Mouse (Mus musculus) kidney, postnatal 10 days (tissue): Measurements from ENCODE around the gene Lime1.
A peak's percentile ranks its signal among the peaks of the same experiment; 100 is the strongest.

ENCODE experiments used
- DNase-seq: peaks from one replicate; pipeline ENCODE4 v3.0.0; 2021; ENCODE audit warnings: mixed read lengths

The Lime1 gene

DNA sequence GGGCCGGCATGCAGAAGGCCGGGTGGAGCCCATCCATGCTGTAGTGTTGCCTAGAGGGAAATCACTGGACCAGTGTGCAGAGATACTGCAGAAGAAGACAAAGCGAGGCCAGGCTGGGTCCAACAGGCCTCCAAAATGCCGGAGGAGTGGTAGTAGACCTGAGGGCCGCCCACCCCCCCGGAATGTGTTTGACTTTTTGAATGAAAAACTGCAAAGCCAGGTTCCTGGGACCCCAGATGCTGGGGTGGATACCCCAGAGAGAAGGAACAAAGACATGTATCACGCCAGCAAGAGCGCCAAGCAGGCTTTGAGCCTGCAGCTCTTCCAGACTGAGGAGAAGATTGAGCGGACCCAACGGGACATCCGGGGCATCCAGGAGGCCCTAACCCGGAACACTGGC is at the start of gene Lime1:
Lime1 (plus strand) TSS at position 301 of the 400 bp plus-strand sequence.
- DNase-seq = no peak

DNA sequence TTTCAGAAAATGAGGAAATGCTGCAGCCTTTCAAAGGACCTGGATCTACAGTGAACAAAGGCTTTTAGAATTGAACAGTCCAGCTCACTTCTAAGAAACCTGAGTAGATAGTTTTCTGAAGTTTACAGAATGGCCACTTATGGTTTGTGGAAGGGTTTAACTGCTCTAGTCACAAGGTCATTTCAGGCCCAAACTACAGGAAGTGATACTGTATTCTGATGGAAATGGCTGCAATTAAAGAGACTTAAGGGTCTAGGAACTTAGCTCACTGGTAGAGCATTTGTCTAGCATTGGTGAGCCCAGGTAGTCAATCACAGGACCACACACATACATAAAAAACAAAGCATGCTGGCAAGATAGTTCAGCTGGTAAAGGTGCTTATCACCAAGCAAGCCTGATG is 47.3 kb upstream of the Lime1 start:
- DNase-seq = no peak

DNA sequence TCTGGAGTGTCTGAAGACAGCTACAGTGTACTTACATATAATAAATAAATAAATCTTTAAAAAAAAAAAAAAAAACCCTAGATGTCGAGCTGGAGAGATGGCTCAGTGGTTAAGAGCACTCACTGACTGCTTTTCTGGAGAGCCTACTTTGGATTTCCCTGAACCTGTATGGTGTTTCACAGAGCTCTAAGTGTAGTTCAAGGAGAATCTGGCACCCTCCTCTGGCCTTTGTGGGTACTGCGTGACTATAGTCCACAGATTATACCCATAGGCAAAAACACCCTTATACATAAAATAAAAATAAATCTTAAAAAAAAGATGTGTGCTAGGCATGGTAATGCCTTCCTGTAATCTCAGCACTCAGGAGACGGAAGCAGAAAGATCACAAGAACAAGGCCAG is 45.9 kb upstream of the Lime1 start:
- peak; percentile 82 for DNase-seq

GRCm38 (mm10) chr2:181340426-181340825 is 39.5 kb upstream of the Lime1 start:
- DNase-seq = no peak

GRCm38 (mm10) chr2:181342766-181343165 is 37.1 kb upstream of the Lime1 start:
- no peak for DNase-seq

GRCm38 (mm10) chr2:181356780-181357179 is 23.1 kb upstream of the Lime1 start:
- no peak for DNase-seq

DNA sequence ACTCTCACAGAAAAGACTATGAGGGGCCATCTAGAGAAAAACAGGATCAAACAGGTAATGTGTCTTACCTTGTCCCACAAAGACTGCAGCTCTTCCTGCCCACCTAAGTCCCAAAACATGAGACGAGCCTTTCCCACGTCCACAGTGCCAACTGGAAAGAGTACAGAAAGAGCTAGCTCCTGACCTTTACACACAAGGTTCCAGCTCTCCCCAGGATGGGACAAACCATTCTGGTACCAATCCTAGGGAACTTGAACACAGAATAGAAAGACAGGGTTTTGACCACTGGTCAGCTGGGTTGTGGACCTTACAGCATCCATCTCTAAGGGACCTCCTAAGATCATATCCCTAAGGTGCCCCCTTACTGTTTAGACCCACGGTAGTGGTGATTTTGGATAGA is 15.9 kb upstream of the Lime1 start:
- no peak for DNase-seq

DNA sequence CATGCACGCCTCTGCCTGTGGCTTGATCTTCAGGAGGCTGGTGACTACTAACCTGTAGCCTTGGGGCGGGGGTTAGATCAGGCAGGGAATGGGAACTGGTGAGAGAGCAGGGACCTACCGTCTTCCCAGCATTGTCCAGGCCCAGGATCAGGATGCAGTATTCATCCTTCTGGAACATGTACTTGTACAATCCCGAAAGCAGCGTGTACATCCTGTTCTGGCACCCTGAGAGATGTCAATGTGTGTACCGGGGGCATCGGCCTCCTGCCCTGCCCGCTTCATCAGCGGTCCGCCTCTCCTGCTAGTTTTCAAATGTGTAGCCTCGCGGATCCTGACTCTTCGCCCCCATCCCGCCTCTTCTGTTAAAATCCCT is 15.4 kb upstream of the Lime1 start:
- no peak for DNase-seq

DNA sequence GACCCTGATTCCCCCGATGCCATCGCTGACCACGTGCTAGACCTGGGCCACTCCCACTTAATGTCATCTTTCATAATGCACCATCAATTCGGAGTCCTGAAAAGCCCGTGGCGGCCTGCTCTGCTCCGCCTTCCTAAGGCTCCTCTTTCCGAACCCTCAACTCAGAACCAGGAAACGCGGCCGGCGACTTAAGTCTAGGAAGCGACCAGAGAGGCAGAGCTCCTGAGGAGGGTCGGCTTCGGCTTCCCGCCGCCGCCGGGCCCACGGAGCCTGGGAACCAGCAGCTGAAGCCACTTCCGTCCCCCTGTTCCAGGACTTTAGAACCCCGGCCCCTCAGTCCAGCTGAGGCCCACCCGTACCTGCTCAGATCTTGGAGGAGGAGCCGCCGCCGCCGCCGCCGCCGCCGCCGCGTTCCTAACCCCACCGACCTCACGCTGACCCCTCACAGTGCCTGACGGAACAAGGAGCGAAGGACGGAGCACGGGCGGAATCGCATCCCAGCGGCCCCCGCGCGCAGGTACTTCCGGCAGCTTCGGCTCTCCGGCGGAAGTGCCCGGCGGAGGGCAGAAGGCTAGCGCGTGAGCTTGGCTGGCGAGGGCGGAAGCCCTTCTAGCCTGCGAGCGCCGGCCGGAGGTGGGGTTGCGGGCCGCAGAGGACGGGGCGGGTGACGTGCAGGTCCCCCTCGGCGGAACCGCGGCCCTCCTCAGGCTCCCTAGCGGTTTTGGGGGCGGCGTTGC is 14.8 kb upstream of the Lime1 start, which contains the start of the genes Zgpat and Arfrp1:
Zgpat (plus strand) TSS at position 69 of the 737 bp plus-strand sequence.
Arfrp1 (minus strand) TSS at position 545 of the 737 bp plus-strand sequence.
- peak; percentile 94 for DNase-seq

- no peak for DNase-seq
Measured at GRCm38 (mm10) chr2:181365655-181366075, 14.2 kb upstream of the Lime1 start.

DNA sequence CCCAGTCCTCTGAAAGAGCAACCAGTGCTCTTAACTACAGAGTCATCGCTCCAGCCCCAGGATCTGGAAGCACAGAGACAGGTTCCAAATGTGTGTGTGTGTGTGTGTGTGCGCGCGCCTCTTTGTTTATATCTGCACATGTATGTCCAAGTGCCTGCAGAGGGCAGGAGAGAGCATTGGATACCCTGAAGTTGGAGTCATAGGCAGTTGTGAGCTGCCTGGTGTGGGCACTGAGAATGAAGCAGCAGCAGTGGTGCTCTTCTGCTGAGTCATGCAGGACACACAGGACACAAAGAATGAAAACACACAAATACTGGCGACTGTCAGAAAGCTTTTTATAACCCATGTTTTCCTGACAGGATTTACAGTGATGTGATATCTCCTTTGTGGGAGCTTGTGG is 9.9 kb upstream of the Lime1 start:
- no peak for DNase-seq

GRCm38 (mm10) chr2:181375787-181376186 is 4.1 kb upstream of the Lime1 start:
- no peak for DNase-seq

DNA sequence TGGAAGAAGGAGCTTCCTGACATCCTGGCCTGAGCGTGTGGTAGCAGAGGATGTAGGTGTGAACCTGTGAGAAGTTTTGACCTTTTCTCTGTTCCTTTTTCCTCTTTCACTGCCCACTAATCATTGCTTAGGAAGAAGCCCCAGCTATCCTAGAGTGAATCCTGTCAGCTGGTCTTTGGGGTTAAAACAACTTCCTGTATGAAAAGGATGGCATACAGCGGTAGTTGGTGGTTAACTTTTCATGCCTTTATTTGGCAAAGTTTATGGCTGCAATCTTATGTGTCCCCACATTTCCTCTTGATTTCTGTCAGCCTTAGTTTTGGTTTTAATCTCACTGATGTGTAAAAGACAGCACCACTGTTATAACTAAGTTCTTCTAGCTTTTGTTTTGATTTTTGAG is 2.6 kb upstream of the Lime1 start:
- DNase-seq = no peak

- DNase-seq = no peak
Measured at GRCm38 (mm10) chr2:181378701-181379100, 1.2 kb upstream of the Lime1 start.

DNA sequence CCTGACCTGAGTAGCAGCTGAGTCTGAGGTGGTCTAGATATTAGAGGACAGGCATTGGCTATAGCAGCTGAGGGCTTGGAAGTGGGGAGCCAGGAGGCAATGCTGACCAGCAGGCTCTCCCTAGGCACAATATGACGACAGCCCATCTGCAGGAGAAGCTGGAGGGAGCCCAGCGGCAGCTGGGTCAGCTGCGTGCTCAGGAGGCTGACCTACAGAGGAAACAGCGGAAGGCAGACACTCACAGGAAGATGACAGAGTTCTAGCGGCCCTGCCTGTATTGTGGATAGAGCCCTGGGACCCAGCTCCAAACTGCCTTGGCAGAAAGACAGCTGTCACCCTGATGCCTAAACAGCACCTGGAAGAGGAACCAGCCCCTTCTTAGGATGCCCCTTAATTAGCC is 373 bp downstream of the Lime1 start:
- no peak for DNase-seq

DNA sequence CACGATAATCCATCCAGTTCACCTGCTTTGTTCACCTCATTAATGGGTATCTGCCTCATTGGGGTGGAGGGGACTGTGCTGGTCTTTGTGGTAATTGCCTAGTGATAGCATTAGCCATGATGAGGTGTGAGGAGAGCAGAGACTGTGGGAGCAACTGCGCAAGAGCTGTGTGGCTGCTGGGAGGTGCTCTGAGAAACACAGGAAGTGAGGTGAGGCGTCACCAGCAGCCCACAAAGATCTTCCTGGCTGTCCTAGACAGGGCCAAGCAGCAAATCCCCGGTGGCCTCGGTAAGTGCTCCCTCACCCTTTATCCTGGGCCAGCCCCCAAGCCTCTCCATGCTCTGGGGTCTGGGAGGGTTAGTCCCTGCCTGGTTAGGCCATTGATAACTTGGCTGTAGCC is 1.2 kb downstream of the Lime1 start:
- DNase-seq = no peak

GRCm38 (mm10) chr2:181381631-181382306 is 1.9 kb downstream of the Lime1 start:
- DNase-seq = no peak

GRCm38 (mm10) chr2:181384463-181384862 is 4.6 kb downstream of the Lime1 start:
- DNase-seq = no peak

DNA sequence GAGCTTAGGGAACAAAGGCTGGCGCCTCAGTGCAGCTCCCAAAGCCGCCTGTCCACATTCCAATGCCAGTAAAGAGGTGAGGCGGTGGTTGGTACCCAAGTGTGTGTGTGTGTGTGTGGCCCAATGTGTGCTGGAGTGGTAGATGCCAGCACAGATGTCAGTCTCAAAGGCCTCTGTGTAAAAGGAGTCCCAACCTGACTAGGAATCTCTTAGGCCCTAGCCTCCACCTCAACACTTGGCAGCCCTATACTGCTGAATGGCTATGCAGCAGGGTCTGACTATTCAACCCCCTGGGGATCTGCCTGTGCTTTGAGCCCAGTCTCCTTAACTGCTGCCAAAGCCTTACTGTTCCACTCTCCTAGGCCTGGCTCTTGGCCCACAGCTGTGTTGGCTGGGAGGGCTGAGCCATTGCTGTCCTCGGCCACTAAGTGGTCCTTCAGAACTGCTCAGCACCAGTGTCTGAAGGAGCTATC is 5.1 kb downstream of the Lime1 start:
- DNase-seq = peak; percentile 64

DNA sequence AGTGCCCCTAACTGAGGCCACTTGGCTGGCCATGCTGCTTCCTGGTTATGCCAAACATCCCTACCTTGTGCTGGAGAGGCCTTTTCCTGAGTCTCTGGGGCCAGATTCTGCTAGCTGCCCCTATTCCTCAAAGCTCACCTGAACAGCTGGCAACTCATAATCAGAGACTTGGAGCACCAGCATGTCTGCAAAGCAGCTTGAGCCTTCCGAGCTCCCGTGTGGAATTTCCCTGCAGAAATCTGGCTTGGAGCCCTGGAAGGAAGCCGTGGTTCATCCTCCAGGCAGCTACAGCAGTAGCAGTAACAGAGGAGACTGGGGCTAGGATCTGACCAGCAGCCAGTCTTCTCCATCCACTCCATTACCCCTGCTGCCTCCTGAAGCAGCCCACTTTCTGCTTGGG is 6.0 kb downstream of the Lime1 start:
- DNase-seq = peak; percentile 68

DNA sequence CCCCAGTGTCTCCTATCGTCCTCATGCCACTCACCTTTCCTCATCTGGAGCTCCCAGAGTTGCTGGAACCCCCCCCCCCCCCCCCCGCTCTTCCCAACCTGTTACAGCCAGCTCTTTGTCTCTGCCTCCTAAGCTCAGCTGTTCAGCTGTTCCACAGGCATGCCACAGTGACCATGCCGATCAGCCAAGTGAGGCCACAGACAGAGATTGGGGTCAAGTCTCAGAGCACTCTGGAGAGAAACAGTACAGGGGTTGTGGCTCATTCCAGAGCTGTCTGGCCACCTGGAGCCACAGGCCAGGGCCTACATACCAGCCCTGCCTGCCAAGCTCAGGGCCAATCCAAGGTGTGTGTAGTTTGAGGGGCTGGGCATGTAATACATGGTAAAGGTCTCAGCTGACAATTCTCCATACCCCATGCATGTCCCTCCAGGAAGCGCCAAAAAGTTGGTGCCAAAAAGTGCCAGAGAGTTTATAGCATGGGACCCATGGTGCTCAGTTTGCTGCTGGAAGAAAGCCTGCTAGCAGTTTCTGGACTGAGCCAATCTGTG is 6.9 kb downstream of the Lime1 start:
- no peak for DNase-seq

- DNase-seq = no peak
Measured at GRCm38 (mm10) chr2:181390136-181390870, 10.4 kb downstream of the Lime1 start.

GRCm38 (mm10) chr2:181391022-181391421 is 11.1 kb downstream of the Lime1 start:
- no peak for DNase-seq
